Comparison of ENCODE assay signal across 9 mouse cellular contexts in genomic region chr14:123659921-123660385, GRCm38 (mm10). TPM values are rescaled to one million over a fixed set of nuclear protein-coding genes. Genes with fewer than 3 reads are reported as not detected.
DNase-seq lines count a peak whose midpoint lies in the region; ATAC-seq lines count a peak whose summit lies in the region.
"Had no signal": no experiment of that assay in that cellular context is flagged by ENCODE, and none has a peak within 500 bp of the region (broad histone marks: within the 10 kb centered on the region; RNA-seq: fewer than 3 reads in every experiment).

TSS of gene Itgbl1 (plus strand) at chr14:123659971.

- H3K4me1 ChIP-seq in hindbrain, embryonic 10.5 days (replicated peaks), result peaks cover 10% of the 10 kb centered on the region
- H3K4me1 ChIP-seq in hindbrain, embryonic 12.5 days, result peaks cover 5% of the 10 kb centered on the region
- peaks cover 10% of the 10 kb centered on the region for H3K4me1 ChIP-seq in forebrain, embryonic 12.5 days
- H3K4me1 ChIP-seq in heart, embryonic 15.5 days (replicated peaks), result peaks cover 9% of the 10 kb centered on the region
- H3K4me1 ChIP-seq: megakaryocyte, embryonic 14.5 days had no signal

- no peak within 1 kb of the TSS for H3K4me3 ChIP-seq in hindbrain, embryonic 10.5 days
- no peak within 1 kb of the TSS for H3K4me3 ChIP-seq in hindbrain, embryonic 12.5 days
- H3K4me3 ChIP-seq in forebrain, embryonic 12.5 days (replicated peaks), result no peak within 1 kb of the TSS
- H3K4me3 ChIP-seq in heart, embryonic 15.5 days, result no peak within 1 kb of the TSS; the same call in 1 of the 2 replicates
- H3K4me3 ChIP-seq: megakaryocyte, embryonic 14.5 days had no signal

- DNase-seq in hindbrain, embryonic 10.5 days (ENCODE audit: low spot score), result peak; percentile 41
- DNase-seq in left cerebral cortex, postnatal 10 days (ENCODE audit: extremely low spot score in 1 of 2, low spot score in 2 of 2), result peak; percentile 41 to 56
- peak; percentile 38 for DNase-seq in telencephalon, adult 2 months (ENCODE audit: low read depth, low spot score)
- DNase-seq in spleen, postnatal 14 days (ENCODE audit: low spot score in 2 of 2), result no peak
- no peak for DNase-seq in kidney, adult 8-10 months

- WGBS in hindbrain, embryonic 10.5 days, result 33% methylated on average over 7 of the region's 7 CpGs
- 35% methylated on average over 7 of the region's 7 CpGs for WGBS in hindbrain, embryonic 12.5 days
- WGBS in forebrain, embryonic 12.5 days, result 41% methylated on average over 7 of the region's 7 CpGs
- 32% methylated on average over 7 of the region's 7 CpGs for WGBS in heart, embryonic 15.5 days

- no peak within 1 kb of the TSS for H3K4me2 ChIP-seq in hindbrain, embryonic 12.5 days (replicated peaks)
- no peak within 1 kb of the TSS for H3K4me2 ChIP-seq in forebrain, embryonic 12.5 days
- H3K4me2 ChIP-seq in heart, embryonic 15.5 days, result peak within 1 kb of the TSS; percentile 48; the same call in 1 of the 2 replicates

- no peaks in the 10 kb centered on the region for H3K27me3 ChIP-seq in hindbrain, embryonic 10.5 days (ENCODE audit: insufficient read depth, poor library complexity, severe bottlenecking)
- H3K27me3 ChIP-seq in hindbrain, embryonic 12.5 days, result no peaks in the 10 kb centered on the region
- H3K27me3 ChIP-seq in forebrain, embryonic 12.5 days, result 0 out of 2 replicates have a peak, but pooled peaks cover 4% of the 10 kb centered on the region
- H3K27me3 ChIP-seq in heart, embryonic 15.5 days, result no peaks in the 10 kb centered on the region
- H3K27me3 ChIP-seq: megakaryocyte, embryonic 14.5 days had no signal

- H3K27ac ChIP-seq in hindbrain, embryonic 10.5 days, result peak within 1 kb of the TSS; percentile 23; the same call in 1 of the 2 replicates
- no peak within 1 kb of the TSS for H3K27ac ChIP-seq in hindbrain, embryonic 12.5 days
- H3K27ac ChIP-seq in forebrain, embryonic 12.5 days, result no peak within 1 kb of the TSS
- H3K27ac ChIP-seq in heart, embryonic 15.5 days, result peak within 1 kb of the TSS; percentile 60; the same call in 1 of the 2 replicates

- no peaks in the 10 kb centered on the region for H3K9me3 ChIP-seq in hindbrain, embryonic 10.5 days
- no peaks in the 10 kb centered on the region for H3K9me3 ChIP-seq in hindbrain, embryonic 12.5 days (replicated peaks)
- no peaks in the 10 kb centered on the region for H3K9me3 ChIP-seq in forebrain, embryonic 12.5 days
- no peaks in the 10 kb centered on the region for H3K9me3 ChIP-seq in heart, embryonic 15.5 days (replicated peaks)

- intact Hi-C loops in left cerebral cortex, postnatal 10 days (cut with DNase I), result no loop called here

- H3K36me3 ChIP-seq in hindbrain, embryonic 10.5 days, result no peaks in the 10 kb centered on the region
- no peaks in the 10 kb centered on the region for H3K36me3 ChIP-seq in hindbrain, embryonic 12.5 days
- no peaks in the 10 kb centered on the region for H3K36me3 ChIP-seq in forebrain, embryonic 12.5 days (replicated peaks)
- H3K36me3 ChIP-seq in heart, embryonic 15.5 days, result no peaks in the 10 kb centered on the region

- no peak within 1 kb of the TSS for H3K9ac ChIP-seq in hindbrain, embryonic 12.5 days
- no peak within 1 kb of the TSS for H3K9ac ChIP-seq in forebrain, embryonic 12.5 days
- H3K9ac ChIP-seq in heart, embryonic 15.5 days, result no peak within 1 kb of the TSS

- ATAC-seq in hindbrain, embryonic 12.5 days (ENCODE audit: low FRiP score), result no peak; the same call in 1 of the 2 replicates
- peak; percentile 21; the same call in 1 of the 2 replicates for ATAC-seq in forebrain, embryonic 12.5 days (ENCODE audit: low FRiP score)
- no peak for ATAC-seq in heart, embryonic 15.5 days (replicated peaks; ENCODE audit: insufficient number of reproducible peaks, insufficient read depth, low FRiP score, low read depth)

RNA-seq across cellular contexts. Expression of gene Itgbl1, which starts in this region (rescaled TPM):
- 0.22 and 0.46 TPM in 2 replicates for polyA plus RNA-seq in hindbrain, embryonic 10.5 days (2016; fragmentation: Nextera tagmentation; extraction: Ambion mirVana)
- 1.9 and 2.0 TPM in 2 replicates for polyA plus RNA-seq in hindbrain, embryonic 12.5 days (2016; fragmentation: Nextera tagmentation; extraction: Ambion mirVana)
- polyA plus RNA-seq in forebrain, embryonic 12.5 days (2016; fragmentation: Nextera tagmentation; extraction: Ambion mirVana), result 1.6 TPM in 2 replicates
- polyA plus RNA-seq in heart, embryonic 15.5 days (2015; fragmentation: Nextera tagmentation; extraction: Ambion mirVana), result 0.95 and 1.1 TPM in 2 replicates
- 1 to 10 TPM; 2.7 to 3.5 TPM for total RNA-seq in left cerebral cortex, postnatal 10 days (2021)

Comparison
In these comparisons a context has a peak if more than half of its experiments do, and no peak if none do; other contexts are left out.
1. Peak in DNase-seq and H3K27ac ChIP-seq in hindbrain, embryonic 10.5 days; RNA of the gene not detected or under 1 TPM.
2. DNase-seq: peak in left cerebral cortex, postnatal 10 days (2 of 2) and telencephalon, adult 2 months (single experiment); none in spleen, postnatal 14 days (0 of 2) and kidney, adult 8-10 months (0 of 2).